Mouse (Mus musculus) embryonic fibroblast, embryonic 13.5 days (primary cell): ENCODE results near the gene Msi2. TPM values are rescaled to one million over a fixed set of nuclear protein-coding genes. Genes with fewer than 3 reads are reported as not detected.

Experiments used
- H3K27ac ChIP-seq: 2 replicates; pipeline ENCODE4 v1.5.1; 2012; ENCODE audit warnings: low read length, control low read depth, inconsistent platforms; ENCODE audit not compliant: insufficient read depth
- H3K4me1 ChIP-seq: 2 replicates; pipeline ENCODE4 v1.6.1; 2011; ENCODE audit warnings: low read length; ENCODE audit not compliant: control insufficient read depth, insufficient read depth
- H3K4me3 ChIP-seq: 2 replicates; pipeline ENCODE4 v1.5.1; 2011; ENCODE audit warnings: mild to moderate bottlenecking, control low read depth, low read length; ENCODE audit not compliant: insufficient read depth
- CTCF ChIP-seq: IDR thresholded peaks from 2 replicates; pipeline ENCODE4 v1.5.1; 2011; ENCODE audit warnings: mild to moderate bottlenecking, control low read depth, low read length, moderate library complexity, borderline replicate concordance; ENCODE audit not compliant: insufficient read depth
- POLR2A ChIP-seq: IDR thresholded peaks from 2 replicates; pipeline ENCODE4 v1.6.1; 2011; ENCODE audit warnings: low read depth, mild to moderate bottlenecking, control low read depth, low read length, moderate library complexity
- polyA plus RNA-seq: library from polyadenylated mRNA; stranded (reverse); fragments of >200 nt; gene quantifications from 2 replicates; pipeline ENCODE4 v1.2.4, GENCODE M21; 2011; ENCODE audit warnings: low read depth; ENCODE audit not compliant: missing spikeins, insufficient read length

Gene Msi2
- polyA plus RNA-seq = 44.9 and 50.7 TPM in 2 replicates

DNA sequence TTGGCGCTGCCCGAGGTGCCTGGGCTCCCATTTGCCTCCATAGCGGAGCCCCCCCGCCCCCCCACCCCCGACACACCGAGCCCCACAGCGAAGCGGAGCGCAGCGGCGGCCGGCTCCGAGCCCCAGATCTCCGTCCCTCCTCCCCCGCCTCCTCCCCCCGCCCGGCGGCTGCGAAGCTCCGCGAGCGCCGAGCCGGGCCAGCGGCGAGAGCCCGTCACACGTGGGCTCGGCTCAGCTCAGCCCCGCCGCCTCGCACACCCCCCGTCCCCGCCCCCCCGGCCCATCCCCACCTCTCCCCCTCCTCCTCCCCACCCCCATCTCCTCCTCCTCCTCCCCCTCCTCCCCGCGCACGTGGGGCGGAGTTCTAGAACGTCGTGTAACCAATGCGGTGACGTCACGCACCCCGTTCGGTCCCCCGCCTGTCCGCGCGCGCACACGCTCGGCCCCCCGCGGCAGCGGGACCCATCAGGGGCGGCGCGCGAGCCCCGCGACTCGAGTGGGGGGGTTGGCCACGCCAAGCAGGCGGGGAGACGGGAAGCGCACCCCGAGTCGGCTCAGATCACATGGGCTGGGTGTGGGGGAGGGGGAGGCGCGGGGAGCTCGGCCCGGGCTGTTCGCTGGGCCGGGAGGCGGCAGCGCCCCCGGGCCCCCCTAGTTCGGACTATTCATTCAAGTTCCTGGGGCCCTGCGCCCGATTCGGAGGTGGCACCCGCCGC, at the start of gene Msi2:
Gene Msi2 (minus strand): TSS at position 464 of the 716 bp plus-strand sequence.
- Histone ChIP-seq H3K4me1 (no peaks in the 10 kb centered on the region; the same call in 1 of the 2 replicates), H3K4me3 (peak within 1 kb of the TSS; percentile 87), H3K27ac (peak within 1 kb of the TSS; percentile 30; the same call in 1 of the 2 replicates)
- peak; percentile 57 for TF ChIP-seq POLR2A
- no peak for TF ChIP-seq CTCF

- Histone ChIP-seq H3K4me1 (no peaks in the 10 kb centered on the region), H3K4me3 (no peak overlapping the region)
These were observed 47.3 kb upstream of the Msi2 start for GRCm38 (mm10) chr11:88765635-88766034.

DNA sequence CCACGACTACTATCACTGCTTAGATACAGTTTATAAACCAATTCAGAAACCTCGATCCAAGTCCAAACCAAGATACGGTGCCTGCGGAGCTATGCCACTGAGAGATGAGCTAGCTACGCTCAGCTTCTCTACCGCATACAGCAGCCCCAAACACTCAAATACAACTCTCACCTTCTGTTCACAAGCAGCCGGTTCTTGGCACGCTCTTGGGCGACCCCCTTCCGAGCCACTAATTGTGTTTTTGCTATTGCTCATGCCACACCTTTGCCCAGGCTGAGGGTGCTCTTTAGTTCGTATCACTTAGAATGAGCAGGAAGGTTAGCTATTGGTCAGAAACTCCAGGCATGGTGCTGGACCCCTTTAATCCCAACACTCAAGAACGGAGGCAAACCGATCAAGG, 45.1 kb upstream of the Msi2 start:
- TF ChIP-seq CTCF = no peak
- TF ChIP-seq POLR2A = no peak
- no peaks in the 10 kb centered on the region for H3K4me1 ChIP-seq
- no peak overlapping the region for H3K4me3 ChIP-seq
- H3K27ac ChIP-seq = no peak overlapping the region

More at GRCm38 (mm10) chr11:88765635-88766034, 47.3 kb upstream of the Msi2 start:
- H3K27ac ChIP-seq = no peak overlapping the region
- TF ChIP-seq CTCF = no peak
- TF ChIP-seq POLR2A = no peak

GRCm38 (mm10) chr11:88759501-88759900, 41.2 kb upstream of the Msi2 start:
- Histone ChIP-seq H3K4me3 (no peak overlapping the region), H3K27ac (no peak overlapping the region), H3K4me1 (no peaks in the 10 kb centered on the region)
- TF ChIP-seq POLR2A = no peak

DNA sequence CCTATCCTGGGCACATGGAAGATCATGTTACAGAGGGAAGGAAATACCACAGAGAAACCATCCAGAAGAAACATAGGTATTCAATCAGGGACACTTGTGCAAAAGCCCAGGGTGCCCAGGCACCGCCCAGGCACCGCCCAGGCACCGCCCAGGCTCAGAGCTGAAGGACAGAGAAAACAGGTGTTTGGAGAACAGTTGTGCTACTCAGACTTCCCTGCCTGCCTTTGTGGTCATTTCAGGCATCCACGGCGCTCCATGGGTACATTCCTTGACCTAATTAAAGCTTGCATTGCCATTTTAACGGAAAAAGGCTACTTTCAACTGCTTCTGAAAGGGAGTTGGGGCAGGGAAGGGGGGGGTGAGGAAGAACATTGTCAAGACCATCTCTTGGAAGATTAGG, 40.1 kb upstream of the Msi2 start:
- H3K27ac ChIP-seq = no peak overlapping the region
- H3K4me3 ChIP-seq = no peak overlapping the region
- TF ChIP-seq POLR2A (no peak), CTCF (no peak)

GRCm38 (mm10) chr11:88745306-88745705, 27.0 kb upstream of the Msi2 start:
- no peaks in the 10 kb centered on the region for H3K4me1 ChIP-seq
- H3K27ac ChIP-seq = no peak overlapping the region
- TF ChIP-seq CTCF (no peak), POLR2A (no peak)
- H3K4me3 ChIP-seq = no peak overlapping the region

More for the DNA sequence above, 40.1 kb upstream of the Msi2 start:
- H3K4me1 ChIP-seq = no peaks in the 10 kb centered on the region

DNA sequence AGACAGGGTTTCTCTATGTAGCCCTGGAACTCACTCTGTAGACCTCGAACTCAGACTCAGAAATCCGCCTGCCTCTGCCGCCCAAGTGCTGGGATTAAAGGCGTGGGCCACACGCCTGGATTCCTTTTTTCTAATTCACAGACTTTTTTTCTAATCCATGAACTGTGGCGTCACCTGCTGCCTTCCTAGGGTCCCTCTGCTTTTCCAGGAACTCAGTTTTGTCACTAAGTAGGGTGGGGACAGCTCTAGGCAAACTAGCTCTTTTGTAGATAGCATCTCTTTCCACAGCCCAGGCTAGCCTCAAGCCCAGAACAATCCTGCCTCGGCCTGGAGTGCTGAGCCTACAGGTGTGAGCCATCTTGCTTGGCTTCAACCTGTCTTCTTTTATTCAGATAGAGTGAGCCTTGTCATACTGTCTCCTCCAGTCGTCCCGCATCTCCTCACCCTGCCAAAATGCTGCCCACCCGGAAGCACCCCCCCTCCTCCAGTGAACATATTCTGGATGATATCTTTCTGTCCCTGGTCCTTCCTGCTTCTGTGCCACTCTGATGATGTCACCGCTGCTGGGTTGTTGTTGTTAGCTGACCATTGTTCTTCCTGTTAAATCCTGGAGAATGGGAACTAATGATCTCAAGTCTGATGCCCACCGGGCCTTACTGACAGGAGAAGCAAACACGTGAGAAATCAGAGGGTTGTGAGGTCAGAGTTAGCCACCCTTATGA, 21.4 kb upstream of the Msi2 start:
- TF ChIP-seq POLR2A (no peak), CTCF (no peak)
- Histone ChIP-seq H3K27ac (no peak overlapping the region), H3K4me1 (no peaks in the 10 kb centered on the region), H3K4me3 (no peak overlapping the region)

DNA sequence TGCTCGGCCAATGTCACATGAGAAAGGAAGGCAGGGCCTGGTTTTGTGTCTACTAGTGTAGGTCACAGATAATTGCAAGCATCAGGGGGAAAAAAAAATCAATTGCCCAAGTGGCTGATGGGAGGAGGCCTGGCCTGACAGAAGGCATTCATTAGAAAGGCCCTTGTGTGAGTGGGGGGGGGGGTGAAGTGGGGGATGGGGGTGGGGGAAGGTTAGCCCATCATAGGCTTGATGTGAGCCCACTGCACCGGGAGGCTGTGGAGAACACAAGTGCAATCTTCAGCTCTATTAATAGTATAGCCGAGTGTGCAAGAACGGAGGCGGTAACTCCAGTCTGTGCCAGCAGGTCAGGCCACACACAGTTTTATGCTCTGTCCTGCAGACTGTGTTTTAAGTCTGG, 11.1 kb upstream of the Msi2 start:
- no peaks in the 10 kb centered on the region for H3K4me1 ChIP-seq
- TF ChIP-seq POLR2A (no peak), CTCF (no peak)
- H3K27ac ChIP-seq = no peak overlapping the region
- no peak overlapping the region for H3K4me3 ChIP-seq

DNA sequence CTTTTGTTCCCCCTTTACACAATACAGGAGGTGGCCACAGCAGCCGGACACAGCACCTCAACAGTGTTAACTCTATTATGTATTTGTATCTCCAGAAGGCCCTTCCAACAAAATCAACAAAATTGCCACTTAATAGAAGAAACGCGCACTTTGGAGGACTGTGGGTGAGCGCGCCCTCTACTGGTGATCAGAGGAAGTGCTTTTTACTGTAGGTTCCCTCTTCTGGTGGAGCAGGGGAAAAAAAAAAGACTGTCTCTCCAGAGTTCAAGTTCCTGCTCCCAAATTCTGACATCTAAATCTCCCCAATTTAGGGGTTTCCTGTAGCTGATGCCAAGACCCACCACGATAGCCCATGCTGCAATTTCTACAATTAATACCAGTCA, 10.2 kb upstream of the Msi2 start:
- Histone ChIP-seq H3K4me1 (no peaks in the 10 kb centered on the region), H3K27ac (no peak overlapping the region), H3K4me3 (no peak overlapping the region)
- peak; percentile 77; the same call in 1 of the 2 replicates for TF ChIP-seq CTCF
- TF ChIP-seq POLR2A = no peak
